In the genomic region with DNA sequence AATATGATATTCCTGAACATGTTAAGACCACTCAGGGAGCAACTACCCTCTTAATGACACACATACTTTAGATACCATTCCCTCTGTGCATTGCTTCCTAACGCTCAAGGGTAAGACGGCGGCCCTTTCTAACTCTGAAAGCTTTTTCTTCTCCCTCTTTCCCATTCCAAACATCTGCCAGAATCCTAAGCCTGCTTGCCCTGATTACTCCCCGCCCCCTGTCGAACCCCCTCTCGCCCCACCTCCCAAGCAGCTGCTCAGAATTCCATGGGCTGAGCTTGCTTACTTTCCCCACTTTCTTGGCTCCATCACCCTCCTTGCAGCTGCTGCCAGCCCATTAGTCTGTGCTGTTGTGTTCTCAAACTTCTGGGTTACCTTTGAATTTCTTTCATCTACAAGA, we compare ENCODE assay signal across 8 mouse cellular contexts. TPM values are rescaled to one million over a fixed set of nuclear protein-coding genes. Genes with fewer than 3 reads are reported as not detected.
A peak's percentile ranks its signal among the peaks of the same experiment; 100 is the strongest.
DNase-seq lines count a peak whose midpoint lies in the region; ATAC-seq and TF ChIP-seq lines count a peak whose summit lies in the region.

No protein-coding gene starts in this region.

- H3K79me2 ChIP-seq in heart, adult 2 months (replicated peaks; ENCODE audit: control insufficient read depth, insufficient read depth, low read length): no peaks in the 10 kb centered on the region

- no peaks in the 10 kb centered on the region for H3K27me3 ChIP-seq in heart, embryonic 11.5 days (ENCODE audit: control insufficient read depth, insufficient read depth, low read length)
- no peaks in the 10 kb centered on the region for H3K27me3 ChIP-seq in heart, adult 2 months (ENCODE audit: control insufficient read depth, insufficient read depth, low read length)

- H3K9me3 ChIP-seq in heart, embryonic 11.5 days (replicated peaks; ENCODE audit: control insufficient read depth, low read length): no peaks in the 10 kb centered on the region

- peaks cover 30% of the 10 kb centered on the region for H3K4me1 ChIP-seq in heart, embryonic 11.5 days (ENCODE audit: control insufficient read depth, insufficient read depth, low read length)
- H3K4me1 ChIP-seq in heart, adult 2 months (ENCODE audit: control insufficient read depth, insufficient read depth, low read length): no peaks in the 10 kb centered on the region

- H3K4me2 ChIP-seq in heart, embryonic 11.5 days: peak overlapping the region; percentile 17

- no peak overlapping the region for H3K4me3 ChIP-seq in heart, embryonic 11.5 days (ENCODE audit: low read depth, low read length)
- H3K4me3 ChIP-seq in heart, adult 2 months: no peak overlapping the region

- H3K36me3 ChIP-seq in heart, embryonic 11.5 days (ENCODE audit: control insufficient read depth, insufficient read depth, low read length): peaks cover 10% of the 10 kb centered on the region
- no peaks in the 10 kb centered on the region; the same call in 1 of the 2 replicates for H3K36me3 ChIP-seq in heart, adult 2 months (ENCODE audit: control insufficient read depth, insufficient read depth, low read length)

- ATAC-seq in heart, embryonic 11.5 days (replicated peaks; ENCODE audit: insufficient number of reproducible peaks, low FRiP score, low TSS enrichment): no peak

- no peak for TF ChIP-seq CTCF in heart, adult 2 months (IDR thresholded peaks at IDR 0.05)

- no peak for TF ChIP-seq POLR2A in heart, adult 2 months (IDR thresholded peaks at IDR 0.05; ENCODE audit: insufficient read depth, low read depth, low read length)

- DNase-seq in heart, adult 2 months: no peak
- DNase-seq in embryo, embryonic 10.5 days (ENCODE audit: low spot score): peak; percentile 50
- DNase-seq in heart, postnatal 10 days: peak; percentile 29 to 39
- peak; percentile 54 for DNase-seq in liver
- DNase-seq in neural tube, embryonic 10.5 days (ENCODE audit: extremely low spot score, low spot score): peak; percentile 32
- DNase-seq in adrenal gland, adult 18-20 months (ENCODE audit: low spot score in 2 of 2): no peak
- no peak for DNase-seq in spleen, postnatal 14 days (ENCODE audit: low spot score in 2 of 2)

- WGBS in heart, embryonic 11.5 days (ENCODE audit: insufficient replicate concordance): 10% methylated on average over 6 of the region's 6 CpGs
- 48% methylated on average over 6 of the region's 6 CpGs for WGBS in heart, adult 2 months

- H3K9ac ChIP-seq in heart, embryonic 11.5 days (ENCODE audit: low read depth, low read length): 0 out of 2 replicates have a peak overlapping the region, but pooled peaks have one; percentile 24
- no peak overlapping the region for H3K9ac ChIP-seq in heart, adult 2 months (ENCODE audit: low read depth, low read length)

- no peak for TF ChIP-seq EP300 in heart, adult 2 months (IDR thresholded peaks at IDR 0.05; ENCODE audit: insufficient read depth, low read depth, low read length)

- H3K27ac ChIP-seq in heart, embryonic 11.5 days (ENCODE audit: low read depth, low read length): peak overlapping the region; percentile 89
- H3K27ac ChIP-seq in heart, adult 2 months: no peak overlapping the region

- intact Hi-C loops in heart, adult 2 months (cut with DNase I): no loop called here
- intact Hi-C loops in heart, postnatal 10 days (cut with DNase I): no loop called here

RNA-seq across cellular contexts. Expression of gene Tom1l1, which starts 23.0 kb away (rescaled TPM):
- 45.5 and 50.6 TPM in 2 replicates for polyA plus RNA-seq in heart, embryonic 11.5 days (2014; fragmentation: Nextera tagmentation; extraction: Ambion mirVana)
- total RNA-seq in heart, adult 2 months (2021): 10 to 100 TPM; 15.4 to 16.5 TPM
- polyA plus RNA-seq in heart, adult 2 months (2012; rRNA removed): 5.6 and 10.0 TPM in 2 replicates
- 10 to 100 TPM; 16.2 to 18.5 TPM for total RNA-seq in heart, postnatal 10 days (2021)
- 10 to 100 TPM; 24.4 to 52.0 TPM for total RNA-seq in adrenal gland, adult 18-20 months (2021)

RNA-seq across cellular contexts. Expression of gene Cox11, which starts 27.2 kb away (rescaled TPM):
- polyA plus RNA-seq in heart, embryonic 11.5 days (2014; fragmentation: Nextera tagmentation; extraction: Ambion mirVana): 27.7 and 28.5 TPM in 2 replicates
- total RNA-seq in heart, adult 2 months (2021): 10 to 100 TPM; 19.8 to 26.0 TPM
- polyA plus RNA-seq in heart, adult 2 months (2012; rRNA removed): 15.4 and 17.3 TPM in 2 replicates
- 10 to 100 TPM; 24.2 to 25.8 TPM for total RNA-seq in heart, postnatal 10 days (2021)
- 10 to 100 TPM; 16.2 to 19.6 TPM for total RNA-seq in adrenal gland, adult 18-20 months (2021)

RNA-seq across cellular contexts. Expression of gene Stxbp4, which starts 27.3 kb away (rescaled TPM):
- polyA plus RNA-seq in heart, embryonic 11.5 days (2014; fragmentation: Nextera tagmentation; extraction: Ambion mirVana): 19.6 and 21.0 TPM in 2 replicates
- 1 to 10 TPM; 5.0 to 5.2 TPM for total RNA-seq in heart, adult 2 months (2021)
- 1.8 and 3.9 TPM in 2 replicates for polyA plus RNA-seq in heart, adult 2 months (2012; rRNA removed)
- total RNA-seq in heart, postnatal 10 days (2021): 1 to 10 TPM; 5.6 to 6.2 TPM
- total RNA-seq in adrenal gland, adult 18-20 months (2021): 1 to 10 TPM; 7.3 TPM

Comparison
In these comparisons a context has a peak if more than half of its experiments do, and no peak if none do; other contexts are left out.
1. DNase-seq: peak in embryo, embryonic 10.5 days (single experiment), heart, postnatal 10 days (2 of 2), liver (single experiment) and neural tube, embryonic 10.5 days (single experiment); none in heart, adult 2 months (0 of 2), adrenal gland, adult 18-20 months (0 of 2) and spleen, postnatal 14 days (0 of 2).